Mouse (Mus musculus): ENCODE measurements around the gene Spns2. TPM values are rescaled to one million over a fixed set of nuclear protein-coding genes. Genes with fewer than 3 reads are reported as not detected.

The Spns2 gene
- polyA plus RNA-seq, 1 experiment from 2014 or later = 9.5 TPM

DNA sequence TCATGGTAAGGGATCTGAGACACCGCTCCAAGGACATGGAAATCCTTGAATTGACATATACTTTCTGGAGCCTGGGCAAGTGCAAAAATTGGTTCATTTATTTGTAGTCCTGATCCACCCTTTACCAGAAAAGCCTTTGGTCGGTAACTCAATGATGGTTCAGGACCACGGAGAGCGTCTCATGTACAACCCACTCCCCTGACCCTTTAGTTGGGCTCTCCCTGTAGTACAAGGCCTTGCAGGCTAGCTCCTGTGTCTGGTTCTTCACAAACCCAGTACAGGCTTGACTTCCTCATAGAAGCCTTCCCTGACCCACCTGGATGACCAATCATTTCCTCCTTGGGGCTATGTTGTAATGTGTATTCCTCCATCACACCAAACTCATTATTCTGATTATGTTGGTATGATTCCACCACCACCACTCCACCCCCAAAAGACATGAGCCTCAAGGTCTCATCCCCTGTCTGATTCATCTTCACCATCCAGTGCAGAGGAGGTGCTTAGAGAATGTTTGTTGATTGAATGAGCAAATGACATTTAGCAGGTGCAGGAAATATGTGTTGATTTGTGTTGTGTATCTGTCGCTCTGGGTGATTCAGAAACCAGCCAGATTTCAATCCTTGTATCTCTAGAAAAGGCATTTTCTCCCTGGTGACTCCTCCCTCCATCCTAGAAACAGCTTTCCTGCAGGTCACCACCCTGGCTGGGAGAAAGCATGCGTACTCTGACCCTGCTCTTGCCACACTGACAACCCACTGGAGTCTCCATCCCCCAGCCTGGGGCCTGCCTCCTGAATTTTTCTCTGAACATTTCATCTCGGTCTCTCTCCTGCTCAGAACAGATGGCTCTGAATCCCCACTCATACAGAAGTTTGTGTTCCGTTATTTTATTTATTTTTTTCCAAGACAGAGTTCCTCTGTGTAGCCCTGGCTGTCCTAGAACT lies 4.6 kb upstream of the Spns2 start:
- H3K36me3 ChIP-seq (ENCODE audit: control insufficient read depth, insufficient read depth, low read length) = no peaks in the 10 kb centered on the region
- ATAC-seq (ENCODE audit: low read depth) (no peak), DNase-seq (ENCODE audit: low spot score) (peak; percentile 66)
- no peaks in the 10 kb centered on the region for H3K9me3 ChIP-seq (ENCODE audit: control insufficient read depth, low read length)
- 58% methylated on average over 8 of the region's 8 CpGs for WGBS
- H3K4me3 ChIP-seq (ENCODE audit: low read depth, low read length) = no peak overlapping the region
- no peak overlapping the region for H3K9ac ChIP-seq (ENCODE audit: low read depth, low read length)
- no peak overlapping the region for H3K4me2 ChIP-seq (ENCODE audit: low read depth, low read length)
- no peak overlapping the region for H3K27ac ChIP-seq (replicated peaks; ENCODE audit: low read depth, low read length)
- H3K4me1 ChIP-seq (ENCODE audit: control insufficient read depth, insufficient read depth, low read length) = peaks cover 3% of the 10 kb centered on the region; the same call in 1 of the 2 replicates
- peaks cover 7% of the 10 kb centered on the region; the same call in 1 of the 2 replicates for H3K27me3 ChIP-seq (replicated peaks; ENCODE audit: control insufficient read depth, insufficient read depth, low read length)

DNA sequence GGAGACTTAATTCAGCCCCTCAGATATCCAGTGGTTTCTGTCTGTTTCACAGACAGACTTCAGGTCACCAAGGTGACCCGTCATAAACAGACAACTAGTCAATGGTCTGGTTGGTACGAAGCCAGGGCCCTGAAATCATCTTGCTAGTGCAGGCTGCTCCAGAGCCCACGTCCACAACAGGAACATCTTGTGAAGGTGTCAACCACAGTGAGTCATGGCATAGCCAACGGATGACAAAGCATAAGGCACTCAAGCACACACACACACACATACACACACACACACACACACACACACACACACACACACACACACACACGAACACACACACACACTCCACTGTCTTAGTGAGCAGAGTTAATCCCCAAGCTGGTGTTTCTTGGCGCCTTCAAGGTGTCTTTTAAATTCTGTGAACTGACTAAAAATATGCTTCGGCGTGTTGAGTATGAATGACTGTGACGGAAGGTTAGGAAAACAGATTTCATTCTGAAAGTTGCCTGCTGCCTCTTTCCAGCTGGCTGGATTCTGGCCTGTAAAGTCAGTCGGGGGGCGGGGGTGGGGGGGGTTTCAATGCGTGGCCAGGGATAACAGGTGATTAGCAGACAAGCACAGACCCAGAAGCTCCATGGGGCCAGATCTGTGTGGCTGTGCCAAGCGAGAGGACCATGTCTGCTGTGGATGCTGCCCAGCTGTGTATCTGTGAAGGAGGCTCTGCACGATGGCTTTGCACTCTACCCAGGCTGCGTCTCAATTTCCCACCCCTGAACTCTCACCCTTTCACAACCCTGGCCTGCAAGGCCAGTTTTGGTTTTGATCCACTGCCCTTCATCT lies 1.6 kb upstream of the Spns2 start:
- Histone ChIP-seq H3K27me3 (replicated peaks; ENCODE audit: control insufficient read depth, insufficient read depth, low read length) (peaks cover 32% of the 10 kb centered on the region), H3K36me3 (ENCODE audit: control insufficient read depth, insufficient read depth, low read length) (no peaks in the 10 kb centered on the region), H3K4me1 (ENCODE audit: control insufficient read depth, insufficient read depth, low read length) (peaks cover 10% of the 10 kb centered on the region), H3K9ac (ENCODE audit: low read depth, low read length) (no peak overlapping the region), H3K4me3 (ENCODE audit: low read depth, low read length) (no peak overlapping the region), H3K9me3 (ENCODE audit: control insufficient read depth, low read length) (no peaks in the 10 kb centered on the region), H3K27ac (replicated peaks; ENCODE audit: low read depth, low read length) (no peak overlapping the region), H3K4me2 (ENCODE audit: low read depth, low read length) (no peak overlapping the region)
- no peak for DNase-seq (ENCODE audit: low spot score)
- no peak for ATAC-seq (ENCODE audit: low read depth)
- WGBS = 64% methylated on average over 15 of the region's 15 CpGs

DNA sequence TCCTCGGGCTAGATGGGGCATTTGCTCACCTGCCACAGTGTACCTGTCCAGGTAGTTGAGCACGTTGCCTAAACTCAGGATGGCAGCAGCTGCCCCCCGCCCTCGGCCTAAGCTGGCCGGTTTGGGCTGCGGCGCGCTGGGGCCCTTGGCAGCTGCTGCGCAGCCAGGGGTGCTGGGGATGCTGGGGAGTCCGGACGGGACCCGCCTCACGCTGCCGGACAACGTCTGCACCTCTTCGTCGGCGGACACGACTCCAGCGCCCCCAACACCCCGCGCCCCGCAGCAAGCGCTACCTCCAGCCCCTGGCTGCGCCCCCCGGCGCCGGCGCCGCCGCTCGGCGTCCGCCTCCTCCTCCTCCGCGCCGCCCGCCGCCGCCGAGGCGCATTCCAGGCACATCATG lies 307 bp downstream of the Spns2 start:
- ATAC-seq (ENCODE audit: low read depth) = peak; percentile 3; the same call in 1 of the 2 replicates
- DNase-seq (ENCODE audit: low spot score) = no peak
- Histone ChIP-seq H3K9ac (ENCODE audit: low read depth, low read length) (peak overlapping the region; percentile 62), H3K4me2 (ENCODE audit: low read depth, low read length) (peak overlapping the region; percentile 99), H3K4me1 (ENCODE audit: control insufficient read depth, insufficient read depth, low read length) (peaks cover 10% of the 10 kb centered on the region), H3K36me3 (ENCODE audit: control insufficient read depth, insufficient read depth, low read length) (no peaks in the 10 kb centered on the region), H3K9me3 (ENCODE audit: control insufficient read depth, low read length) (no peaks in the 10 kb centered on the region), H3K4me3 (ENCODE audit: low read depth, low read length) (peak overlapping the region; percentile 57), H3K27ac (replicated peaks; ENCODE audit: low read depth, low read length) (peak overlapping the region; percentile 54), H3K27me3 (replicated peaks; ENCODE audit: control insufficient read depth, insufficient read depth, low read length) (peaks cover 32% of the 10 kb centered on the region)
- WGBS = 2% methylated on average over 14 of the region's 42 CpGs

DNA sequence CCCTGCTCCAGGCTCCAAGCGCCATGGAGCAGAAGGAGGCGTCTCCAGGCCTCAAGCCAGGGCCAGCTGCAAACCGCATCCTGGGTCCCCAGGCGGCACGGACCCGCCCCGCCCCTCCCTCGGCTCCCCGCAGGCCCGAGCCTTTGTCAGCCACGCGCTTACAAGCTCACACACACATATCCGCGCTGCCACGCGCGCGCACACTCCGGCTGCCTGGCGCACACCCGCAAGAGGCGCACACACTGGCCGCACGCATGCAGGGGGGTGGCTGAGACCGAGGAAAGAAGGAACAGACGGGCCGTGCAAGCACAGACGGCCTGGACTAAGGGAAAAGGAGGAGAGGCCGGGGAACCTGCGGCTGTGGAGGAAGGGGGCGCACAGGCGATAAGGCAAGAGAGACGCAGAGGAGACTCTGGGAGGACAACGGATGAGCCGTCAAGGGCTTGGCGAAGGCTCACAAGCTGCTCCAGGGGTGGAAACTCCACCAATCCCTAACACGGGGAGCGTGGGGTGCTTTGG lies 892 bp downstream of the Spns2 start:
- peak overlapping the region; percentile 99 for H3K4me2 ChIP-seq (ENCODE audit: low read depth, low read length)
- no peak overlapping the region for H3K27ac ChIP-seq (replicated peaks; ENCODE audit: low read depth, low read length)
- H3K9ac ChIP-seq (ENCODE audit: low read depth, low read length) = peak overlapping the region; percentile 62
- under 1% methylated on average over 34 of the region's 38 CpGs for WGBS
- no peaks in the 10 kb centered on the region for H3K9me3 ChIP-seq (ENCODE audit: control insufficient read depth, low read length)
- ATAC-seq (ENCODE audit: low read depth) (peak; percentile 59), DNase-seq (ENCODE audit: low spot score) (no peak)
- peak overlapping the region; percentile 57 for H3K4me3 ChIP-seq (ENCODE audit: low read depth, low read length)
- H3K27me3 ChIP-seq (replicated peaks; ENCODE audit: control insufficient read depth, insufficient read depth, low read length) = peaks cover 32% of the 10 kb centered on the region
- no peaks in the 10 kb centered on the region for H3K36me3 ChIP-seq (ENCODE audit: control insufficient read depth, insufficient read depth, low read length)
- H3K4me1 ChIP-seq (ENCODE audit: control insufficient read depth, insufficient read depth, low read length) = peaks cover 10% of the 10 kb centered on the region

DNA sequence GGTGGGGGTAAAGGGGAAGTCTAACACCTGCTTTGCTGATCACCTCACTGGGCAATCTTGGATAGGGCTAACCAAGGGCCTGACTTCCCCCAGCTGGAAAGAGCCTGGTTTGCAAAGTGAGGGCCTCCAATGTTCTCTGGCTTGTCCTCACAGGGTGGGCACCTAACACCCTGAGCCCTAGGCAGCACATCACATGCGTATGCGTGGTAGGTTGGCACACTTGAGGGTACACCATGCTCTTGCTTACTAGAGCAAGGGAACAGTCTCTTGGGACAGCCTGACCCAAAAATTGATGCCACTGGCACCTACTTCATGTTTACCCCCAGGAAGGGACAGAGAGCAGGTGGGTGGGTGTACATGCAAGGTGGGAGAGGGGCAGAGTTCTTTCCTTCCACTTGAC lies 2.0 kb downstream of the Spns2 start:
- DNase-seq (ENCODE audit: low spot score) (no peak), ATAC-seq (ENCODE audit: low read depth) (no peak)
- peaks cover 10% of the 10 kb centered on the region for H3K4me1 ChIP-seq (ENCODE audit: control insufficient read depth, insufficient read depth, low read length)
- no peaks in the 10 kb centered on the region for H3K36me3 ChIP-seq (ENCODE audit: control insufficient read depth, insufficient read depth, low read length)
- no peak overlapping the region for H3K27ac ChIP-seq (replicated peaks; ENCODE audit: low read depth, low read length)
- no peaks in the 10 kb centered on the region for H3K9me3 ChIP-seq (ENCODE audit: control insufficient read depth, low read length)
- peak overlapping the region; percentile 57; the same call in 1 of the 2 replicates for H3K4me3 ChIP-seq (ENCODE audit: low read depth, low read length)
- peaks cover 32% of the 10 kb centered on the region for H3K27me3 ChIP-seq (replicated peaks; ENCODE audit: control insufficient read depth, insufficient read depth, low read length)
- H3K9ac ChIP-seq (ENCODE audit: low read depth, low read length) = no peak overlapping the region
- WGBS = 93% methylated on average over 2 of the region's 2 CpGs
- peak overlapping the region; percentile 99 for H3K4me2 ChIP-seq (ENCODE audit: low read depth, low read length)

DNA sequence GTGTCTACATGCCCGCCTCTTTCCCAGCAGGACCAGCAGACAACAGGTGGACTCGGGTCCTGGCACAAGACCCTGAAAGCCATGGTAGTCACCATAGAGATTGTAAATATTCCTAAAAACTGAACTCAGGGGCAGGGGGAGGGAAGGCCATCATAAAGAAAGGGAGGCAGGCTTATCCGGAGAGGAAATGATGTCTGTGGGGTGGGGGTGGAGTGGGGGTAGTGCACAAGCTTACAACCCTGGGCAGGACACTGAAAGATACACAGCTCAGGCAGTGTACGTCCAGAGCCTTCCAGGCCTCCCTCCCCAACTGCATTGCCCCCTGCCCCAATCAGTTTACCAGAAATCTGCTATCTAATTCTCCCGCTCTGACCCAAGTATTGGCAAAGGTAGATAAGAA lies 2.5 kb downstream of the Spns2 start:
- DNase-seq (ENCODE audit: low spot score) = no peak
- Histone ChIP-seq H3K9ac (ENCODE audit: low read depth, low read length) (no peak overlapping the region), H3K9me3 (ENCODE audit: control insufficient read depth, low read length) (no peaks in the 10 kb centered on the region), H3K4me2 (ENCODE audit: low read depth, low read length) (peak overlapping the region; percentile 99; the same call in 1 of the 2 replicates), H3K36me3 (ENCODE audit: control insufficient read depth, insufficient read depth, low read length) (no peaks in the 10 kb centered on the region), H3K4me1 (ENCODE audit: control insufficient read depth, insufficient read depth, low read length) (peaks cover 10% of the 10 kb centered on the region), H3K4me3 (ENCODE audit: low read depth, low read length) (no peak overlapping the region), H3K27me3 (replicated peaks; ENCODE audit: control insufficient read depth, insufficient read depth, low read length) (peaks cover 32% of the 10 kb centered on the region), H3K27ac (replicated peaks; ENCODE audit: low read depth, low read length) (no peak overlapping the region)
- no peak for ATAC-seq (ENCODE audit: low read depth)
- WGBS = 46% methylated on average over 5 of the region's 5 CpGs

DNA sequence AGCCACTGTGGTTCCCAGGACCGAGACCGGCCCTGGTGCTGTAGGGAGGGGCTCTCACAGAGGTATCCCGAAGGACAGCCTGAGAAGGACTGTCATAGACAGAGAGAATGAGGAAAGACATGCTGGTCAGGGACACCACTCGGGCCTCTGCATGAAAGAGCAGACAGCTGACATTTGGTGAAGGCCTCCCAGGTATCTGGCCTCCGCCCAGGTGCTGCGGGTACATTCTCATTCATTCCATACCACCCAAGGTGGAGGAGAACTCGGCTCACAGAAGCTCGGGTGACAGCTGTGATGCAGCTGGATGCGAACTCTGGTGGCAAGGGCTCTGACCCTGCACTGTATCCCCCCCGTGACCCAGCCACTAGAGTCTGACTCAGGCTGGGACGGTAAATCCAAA lies 3.7 kb downstream of the Spns2 start:
- H3K4me1 ChIP-seq (ENCODE audit: control insufficient read depth, insufficient read depth, low read length) = peaks cover 10% of the 10 kb centered on the region

DNA sequence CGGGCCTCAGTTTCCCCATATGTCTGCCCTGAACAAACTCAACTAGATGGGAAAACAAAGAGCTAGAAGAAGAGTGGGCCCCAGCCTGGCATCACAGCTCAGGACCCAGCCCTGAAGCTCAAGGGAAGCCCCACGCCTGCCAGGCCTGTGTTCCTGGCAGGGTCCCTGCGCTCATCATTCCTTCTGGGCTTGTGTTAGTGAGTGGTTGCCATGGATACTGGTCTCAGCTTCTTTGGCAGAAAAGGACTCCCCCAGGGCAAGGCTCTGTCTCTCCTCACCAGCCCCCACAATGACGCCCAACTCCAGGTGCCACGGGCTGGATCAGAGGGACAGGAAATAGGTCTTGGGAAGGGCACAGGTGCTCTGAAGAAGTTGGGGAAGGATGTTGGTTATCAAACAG lies 4.5 kb downstream of the Spns2 start:
- Histone ChIP-seq H3K4me2 (ENCODE audit: low read depth, low read length) (no peak overlapping the region), H3K27ac (replicated peaks; ENCODE audit: low read depth, low read length) (no peak overlapping the region), H3K4me1 (ENCODE audit: control insufficient read depth, insufficient read depth, low read length) (peaks cover 10% of the 10 kb centered on the region), H3K36me3 (ENCODE audit: control insufficient read depth, insufficient read depth, low read length) (no peaks in the 10 kb centered on the region), H3K4me3 (ENCODE audit: low read depth, low read length) (no peak overlapping the region), H3K27me3 (replicated peaks; ENCODE audit: control insufficient read depth, insufficient read depth, low read length) (peaks cover 27% of the 10 kb centered on the region), H3K9ac (ENCODE audit: low read depth, low read length) (no peak overlapping the region), H3K9me3 (ENCODE audit: control insufficient read depth, low read length) (no peaks in the 10 kb centered on the region)
- DNase-seq (ENCODE audit: low spot score) = no peak
- no peak for ATAC-seq (ENCODE audit: low read depth)
- WGBS = 57% methylated on average over 5 of the region's 5 CpGs

More for the DNA sequence above, 3.7 kb downstream of the Spns2 start:
- H3K9ac ChIP-seq (ENCODE audit: low read depth, low read length) = no peak overlapping the region
- 59% methylated on average over 11 of the region's 11 CpGs for WGBS
- no peaks in the 10 kb centered on the region for H3K36me3 ChIP-seq (ENCODE audit: control insufficient read depth, insufficient read depth, low read length)
- H3K4me2 ChIP-seq (ENCODE audit: low read depth, low read length) = no peak overlapping the region
- H3K9me3 ChIP-seq (ENCODE audit: control insufficient read depth, low read length) = no peaks in the 10 kb centered on the region
- peaks cover 32% of the 10 kb centered on the region for H3K27me3 ChIP-seq (replicated peaks; ENCODE audit: control insufficient read depth, insufficient read depth, low read length)
- DNase-seq (ENCODE audit: low spot score) (no peak), ATAC-seq (ENCODE audit: low read depth) (no peak)
- H3K27ac ChIP-seq (replicated peaks; ENCODE audit: low read depth, low read length) = no peak overlapping the region
- no peak overlapping the region for H3K4me3 ChIP-seq (ENCODE audit: low read depth, low read length)
